Mouse (Mus musculus): Measurements from ENCODE around the gene Hal. TPM values are rescaled to one million over a fixed set of nuclear protein-coding genes. Genes with fewer than 3 reads are reported as not detected.

The Hal gene
- polyA plus RNA-seq, 1 experiment, result not detected

- TF ChIP-seq GATA1 (IDR thresholded peaks at IDR 0.05; ENCODE audit: low read length), result no peak
These were observed 52.1 kb downstream of the Hal start, which contains the start of gene Ccdc38 for GRCm38 (mm10) chr10:93540431-93541210. Gene Ccdc38, plus strand, starts transcription at chr10:93540632.

GRCm38 (mm10) chr10:93541585-93541984, 53.0 kb downstream of the Hal start:
- no peak for TF ChIP-seq GATA1 (IDR thresholded peaks at IDR 0.05; ENCODE audit: low read length)

GRCm38 (mm10) chr10:93542356-93542755, 53.8 kb downstream of the Hal start:
- no peak for TF ChIP-seq GATA1 (IDR thresholded peaks at IDR 0.05; ENCODE audit: low read length)

- TF ChIP-seq GATA1 (IDR thresholded peaks at IDR 0.05; ENCODE audit: low read length), result no peak
These were observed 54.6 kb downstream of the Hal start for GRCm38 (mm10) chr10:93543176-93543575.

GRCm38 (mm10) chr10:93544172-93544571, 55.6 kb downstream of the Hal start:
- no peak for TF ChIP-seq GATA1 (IDR thresholded peaks at IDR 0.05; ENCODE audit: low read length)

- TF ChIP-seq GATA1 (IDR thresholded peaks at IDR 0.05; ENCODE audit: low read length), result no peak
These were observed 59.2 kb downstream of the Hal start for GRCm38 (mm10) chr10:93547741-93548270.

GRCm38 (mm10) chr10:93548991-93549390, 60.4 kb downstream of the Hal start:
- TF ChIP-seq GATA1 (IDR thresholded peaks at IDR 0.05; ENCODE audit: low read length), result no peak

GRCm38 (mm10) chr10:93549821-93550220, 61.3 kb downstream of the Hal start:
- TF ChIP-seq GATA1 (IDR thresholded peaks at IDR 0.05; ENCODE audit: low read length), result no peak

GRCm38 (mm10) chr10:93552596-93552995, 64.0 kb downstream of the Hal start:
- TF ChIP-seq GATA1 (IDR thresholded peaks at IDR 0.05; ENCODE audit: low read length), result no peak

GRCm38 (mm10) chr10:93559786-93560185, 71.2 kb downstream of the Hal start:
- TF ChIP-seq GATA1 (IDR thresholded peaks at IDR 0.05; ENCODE audit: low read length), result no peak

- no peak for TF ChIP-seq GATA1 (IDR thresholded peaks at IDR 0.05; ENCODE audit: low read length)
These were observed 76.0 kb downstream of the Hal start for GRCm38 (mm10) chr10:93564518-93565090.

- no peak for TF ChIP-seq GATA1 (IDR thresholded peaks at IDR 0.05; ENCODE audit: low read length)
These were observed 78.5 kb downstream of the Hal start for GRCm38 (mm10) chr10:93567066-93567465.

- TF ChIP-seq GATA1 (IDR thresholded peaks at IDR 0.05; ENCODE audit: low read length), result no peak
These were observed 79.4 kb downstream of the Hal start for GRCm38 (mm10) chr10:93567841-93568566.

GRCm38 (mm10) chr10:93568671-93569070, 80.1 kb downstream of the Hal start:
- no peak for TF ChIP-seq GATA1 (IDR thresholded peaks at IDR 0.05; ENCODE audit: low read length)

Other genes starting within 250 kb of the Hal start
- 0.05 TPM in 1 of 2 replicates, not detected in the other for gene Elk3, start 177.6 kb upstream of the Hal start, polyA plus RNA-seq (2012)
- gene Lta4h, start 35.4 kb upstream of the Hal start, polyA plus RNA-seq (2012), result 92.7 and 94.6 TPM in 2 replicates
- gene Amdhd1, start 51.3 kb downstream of the Hal start, polyA plus RNA-seq (2012), result not detected in 2 replicates
- gene Ccdc38, start 51.9 kb downstream of the Hal start, polyA plus RNA-seq (2012), result not detected in 2 replicates
- 140 and 226 TPM in 2 replicates for gene Snrpf, start 100.9 kb downstream of the Hal start, polyA plus RNA-seq (2012)
- gene Ntn4, start 151.9 kb downstream of the Hal start, polyA plus RNA-seq (2012), result not detected in 2 replicates